Mouse (Mus musculus) CD4-positive, CD25-positive, alpha-beta regulatory T cell, adult 2 months (primary cell): ENCODE data around the gene Pold1.
A peak's percentile ranks its signal among the peaks of the same experiment; 100 is the strongest.

Experiments
- DNase-seq: peaks from one replicate; pipeline ENCODE4 v3.0.0-alpha.2; 2012; ENCODE audit warnings: low read depth, low spot score

Gene Pold1

DNA sequence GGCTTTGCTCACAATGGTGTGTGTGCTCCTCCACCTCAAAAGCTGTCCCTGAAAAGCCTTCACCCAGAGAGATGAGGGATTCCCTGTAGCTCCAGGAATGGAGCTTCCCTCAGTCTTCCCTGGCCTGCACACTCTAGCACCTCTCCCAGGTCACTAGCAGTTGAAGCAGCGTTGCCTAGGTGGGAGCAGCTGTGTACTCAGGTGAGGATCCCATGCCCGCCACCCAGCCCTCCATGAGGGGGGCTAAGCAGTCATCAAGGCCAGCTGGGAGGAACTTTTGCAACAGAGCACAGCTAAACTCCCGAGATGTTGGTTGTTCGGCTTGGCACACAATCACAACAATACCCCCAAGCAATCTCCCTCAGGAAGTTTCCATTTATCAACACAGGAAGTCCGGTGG is 34.1 kb upstream of the Pold1 start:
- DNase-seq: no peak

DNA sequence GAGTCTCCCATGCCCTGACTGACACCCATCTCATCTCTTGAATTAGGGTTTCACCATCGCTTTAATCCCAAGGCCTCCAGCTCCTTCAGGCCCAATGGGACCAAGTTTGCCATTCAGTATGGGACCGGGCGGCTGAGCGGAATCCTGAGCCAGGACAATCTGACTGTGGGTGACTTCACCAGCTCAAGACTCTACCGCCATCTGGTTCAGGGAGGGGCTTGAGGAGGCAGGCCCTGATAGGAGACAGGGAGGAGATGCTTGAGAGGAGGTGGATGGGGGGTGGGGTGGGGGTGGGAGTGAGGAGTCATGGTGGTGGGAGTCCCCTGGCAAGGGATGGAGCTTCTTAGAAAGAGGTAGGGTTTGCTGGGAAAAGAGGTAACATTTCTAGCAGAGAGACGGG is 33.0 kb upstream of the Pold1 start:
- DNase-seq: no peak

DNA sequence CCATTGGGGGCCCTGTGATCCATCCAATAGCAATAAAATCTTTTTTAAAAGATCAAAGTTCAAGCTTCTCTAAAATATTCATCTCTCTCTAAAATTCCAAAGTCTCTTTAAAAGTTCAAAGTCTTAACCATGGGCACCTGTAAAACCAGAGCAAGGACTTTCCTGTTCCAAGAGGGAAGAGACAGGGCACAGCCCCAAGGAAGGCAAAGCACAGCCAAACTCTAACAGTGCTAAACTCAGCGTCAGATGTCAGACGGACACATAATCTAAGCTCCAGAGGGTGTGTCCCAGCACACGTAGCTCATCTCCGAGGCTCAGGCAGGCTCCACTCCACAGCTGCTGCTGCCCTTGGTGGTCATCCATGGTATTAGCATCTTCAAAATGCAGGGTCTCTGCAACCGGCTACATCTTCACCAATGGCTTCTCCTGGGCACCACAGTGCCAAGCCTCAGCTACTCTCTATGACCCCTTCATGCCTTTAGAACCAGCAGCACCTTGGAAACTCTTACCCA is 27.7 kb upstream of the Pold1 start:
- no peak for DNase-seq

DNA sequence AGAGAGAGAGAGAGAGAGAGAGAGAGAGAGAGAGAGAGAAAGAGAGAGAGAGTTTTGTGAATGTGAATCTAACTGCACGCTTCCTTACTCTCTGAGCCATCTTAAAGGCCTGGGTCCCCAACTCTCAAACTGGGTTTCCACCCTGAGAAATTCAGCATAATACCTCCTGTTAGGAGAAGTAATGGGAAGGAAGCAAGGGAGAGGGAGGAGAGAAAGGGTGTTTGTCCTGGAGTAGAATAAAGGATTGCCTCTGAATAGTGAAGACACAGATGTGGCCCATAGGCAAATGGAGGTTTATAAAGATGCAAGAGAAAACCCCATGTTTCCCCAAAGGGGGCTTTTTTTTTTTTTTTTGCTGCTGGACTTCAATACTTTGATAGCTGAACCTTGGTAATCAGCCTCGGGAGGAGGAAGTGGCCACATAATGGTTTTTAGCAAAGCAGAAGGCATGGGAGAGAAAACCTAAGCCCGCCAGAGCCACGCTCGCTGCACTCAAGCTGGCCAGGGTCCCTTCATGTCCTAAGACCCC is 24.4 kb upstream of the Pold1 start:
- DNase-seq: no peak

DNA sequence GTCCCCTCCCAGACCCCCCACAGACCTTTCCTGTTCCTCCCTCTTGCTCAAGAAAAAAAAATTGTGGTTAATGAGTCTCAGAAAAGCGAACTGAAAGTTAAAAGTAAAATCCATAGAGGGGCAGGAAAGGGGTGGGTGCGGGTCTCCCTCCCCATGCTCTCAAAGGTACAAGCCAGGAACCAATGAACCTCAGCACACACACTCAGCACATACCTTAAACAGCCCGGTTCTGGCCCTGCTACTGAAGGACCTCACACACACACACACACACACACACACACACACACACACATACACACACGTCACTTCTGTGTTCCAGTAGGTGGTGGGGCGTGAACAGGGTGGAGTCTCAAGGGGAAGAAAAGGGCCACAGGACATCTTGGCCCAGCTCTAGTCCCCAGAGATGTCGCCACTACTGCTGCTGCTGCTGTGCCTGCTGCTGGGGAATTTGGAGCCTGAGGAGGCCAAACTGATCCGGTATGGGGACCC is 23.6 kb upstream of the Pold1 start, which contains the start of gene Napsa:
Gene Napsa (plus strand): TSS at position 168 of the 489 bp plus-strand sequence.
- no peak for DNase-seq

DNA sequence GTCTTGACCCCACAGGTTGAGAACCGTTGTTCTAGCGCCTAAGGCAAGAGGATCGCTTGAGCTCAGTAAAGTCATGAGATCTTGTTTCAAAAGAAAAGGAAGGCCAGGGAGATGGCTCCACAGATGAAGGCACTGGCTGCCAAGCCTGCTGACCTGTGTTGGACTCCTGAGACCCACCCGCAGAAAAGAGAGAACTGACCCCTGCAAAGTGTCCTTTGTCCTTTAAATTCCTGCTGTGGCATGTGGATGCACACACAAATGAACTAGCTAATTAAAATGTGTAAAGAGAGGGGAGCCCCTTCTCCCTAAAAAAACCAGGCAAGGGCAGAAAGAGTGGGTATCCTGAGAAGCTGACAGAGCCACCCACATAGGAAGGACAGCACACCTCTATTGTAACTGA is 23.2 kb upstream of the Pold1 start:
- no peak for DNase-seq

DNA sequence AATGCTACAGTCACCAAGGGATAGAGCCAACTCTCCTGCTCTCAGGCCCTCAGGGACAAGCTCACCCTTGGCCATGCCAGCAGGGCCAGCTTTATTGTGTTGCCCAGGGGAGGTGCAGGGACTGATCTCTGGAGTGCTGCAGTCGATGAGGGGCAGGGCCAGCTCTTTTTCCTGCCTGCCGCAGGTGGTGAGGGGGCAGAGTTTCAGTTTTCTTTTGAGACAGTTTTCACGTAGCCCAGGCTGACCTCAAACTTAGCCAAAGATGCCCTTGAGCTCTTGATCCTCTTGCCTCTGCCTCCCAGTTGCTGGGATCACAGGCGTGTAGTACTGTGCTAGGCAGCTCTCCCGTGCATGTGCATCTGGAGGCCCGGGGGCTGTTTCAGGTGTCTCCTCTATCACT is 22.3 kb upstream of the Pold1 start:
- no peak for DNase-seq

DNA sequence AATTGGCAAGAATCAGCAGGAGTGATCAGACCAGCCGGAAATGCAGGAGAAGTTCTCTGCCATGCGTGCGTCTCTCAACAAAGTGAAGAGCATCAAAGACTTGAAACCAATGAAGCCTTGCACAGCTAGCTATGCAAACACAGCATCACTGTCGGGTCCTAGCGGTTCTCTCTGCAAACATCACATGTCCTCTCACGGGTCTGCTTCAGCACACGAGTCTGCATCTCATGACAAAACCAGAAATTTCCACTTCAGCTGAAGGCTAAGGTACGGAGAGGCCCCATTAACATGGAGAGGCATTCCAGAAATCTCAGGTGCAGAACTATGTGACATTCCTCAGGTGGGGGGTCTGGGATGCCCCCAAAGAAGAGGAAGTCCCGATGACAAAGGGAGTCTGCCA is 20.2 kb upstream of the Pold1 start:
- no peak for DNase-seq

DNA sequence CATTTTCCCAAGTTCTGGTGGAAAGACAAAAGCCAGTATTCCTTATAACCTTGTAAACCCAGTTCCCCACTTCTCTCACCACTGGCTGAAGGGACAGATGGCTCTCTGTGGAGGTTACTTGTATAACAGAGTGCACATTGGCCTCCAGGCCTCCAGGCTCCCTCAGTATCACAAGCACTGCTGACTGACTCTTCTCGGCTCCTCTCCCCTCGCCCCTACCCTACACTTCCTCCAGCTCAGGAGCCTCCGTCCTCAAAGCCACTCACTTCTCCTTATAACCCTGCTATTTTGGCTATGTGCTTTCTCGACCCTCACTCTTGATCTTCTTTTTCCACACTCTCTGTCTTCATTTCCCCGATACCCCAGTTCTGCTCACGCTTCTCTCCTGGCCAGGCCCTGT is 16.8 kb upstream of the Pold1 start:
- no peak for DNase-seq

DNA sequence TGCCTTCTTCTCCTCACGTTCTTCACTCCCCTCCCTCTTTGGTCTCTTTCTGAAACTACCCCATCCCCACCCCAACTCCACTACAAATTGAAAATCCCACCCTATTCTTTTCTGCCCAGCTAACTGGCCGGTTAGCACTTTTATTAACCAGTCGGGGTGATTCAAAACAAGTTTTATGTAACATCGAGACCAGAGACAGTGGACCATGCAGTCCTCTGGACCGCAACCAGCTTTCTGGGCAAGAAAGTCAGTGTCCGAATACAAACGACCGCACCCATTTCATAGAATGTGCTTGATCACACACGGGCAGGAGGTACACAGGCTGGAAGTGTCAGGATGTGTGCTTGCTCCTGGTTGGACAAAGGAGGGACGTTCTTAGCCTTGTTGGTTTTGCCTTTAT is 15.8 kb upstream of the Pold1 start:
- DNase-seq: no peak

DNA sequence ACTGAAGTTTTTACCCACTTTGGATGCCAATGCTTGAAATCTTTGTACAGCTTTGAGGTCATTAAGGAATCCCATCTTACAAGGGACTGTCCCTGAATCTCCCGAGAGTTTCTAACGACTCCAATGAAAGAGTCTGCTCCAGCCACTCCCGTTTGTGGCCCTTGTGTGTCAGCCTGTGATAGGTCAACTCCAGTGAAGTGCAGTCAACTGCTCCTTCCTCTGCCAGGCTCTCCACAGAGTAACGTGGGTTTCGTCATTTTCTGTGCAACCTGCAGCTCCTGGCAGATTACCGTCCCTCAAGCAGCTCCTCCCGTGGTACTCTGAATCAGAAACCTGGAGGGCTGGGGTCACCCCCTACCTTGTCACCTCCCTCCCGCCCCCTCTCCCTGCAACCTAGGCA is 14.6 kb upstream of the Pold1 start:
- no peak for DNase-seq

DNA sequence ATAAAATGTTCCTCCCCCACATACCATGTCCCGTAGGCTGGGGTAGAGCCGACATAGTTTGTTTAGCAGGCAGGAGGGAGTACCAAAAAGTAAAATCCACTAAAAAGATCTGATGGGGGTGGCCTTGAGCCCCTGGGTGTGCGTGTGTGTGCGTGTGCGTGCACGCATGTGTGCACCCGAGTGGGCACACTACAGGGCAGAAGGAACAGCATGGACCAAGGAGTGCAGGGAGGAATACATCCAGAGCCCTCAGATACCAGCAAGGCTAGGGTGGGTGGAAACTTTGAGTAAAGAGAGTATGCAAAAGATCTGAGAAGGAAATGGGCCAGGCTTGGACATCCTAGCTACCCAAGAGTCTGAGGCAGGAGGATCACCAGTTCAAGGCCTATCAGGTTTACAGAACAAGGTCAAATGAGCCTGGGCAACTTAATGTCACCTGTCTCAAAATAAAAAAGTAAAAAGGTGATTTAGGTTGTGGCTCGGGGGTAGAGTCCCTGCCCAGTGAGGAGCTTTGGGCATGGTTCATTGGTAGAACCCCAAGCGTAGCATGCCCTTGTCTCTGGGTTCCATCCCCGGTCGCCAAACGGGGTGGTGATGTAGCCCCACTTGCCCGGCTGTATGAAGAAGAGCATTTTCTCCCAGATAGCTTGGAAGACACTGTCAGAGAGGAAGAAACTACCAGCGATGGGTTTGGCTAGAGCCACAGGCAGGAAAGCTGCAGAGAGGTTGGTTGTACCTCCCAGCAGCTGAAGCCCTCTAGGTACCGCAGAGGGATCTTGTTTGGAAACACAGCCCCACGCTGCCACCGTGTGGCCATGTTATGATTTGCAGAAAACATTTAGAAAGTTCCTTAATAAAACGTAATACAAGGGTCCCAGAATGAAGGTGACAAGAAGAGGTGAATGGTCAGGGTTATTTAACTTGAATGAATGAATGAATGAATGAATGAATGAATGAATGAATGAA is 12.1 kb upstream of the Pold1 start:
- peak; percentile 91 for DNase-seq

DNA sequence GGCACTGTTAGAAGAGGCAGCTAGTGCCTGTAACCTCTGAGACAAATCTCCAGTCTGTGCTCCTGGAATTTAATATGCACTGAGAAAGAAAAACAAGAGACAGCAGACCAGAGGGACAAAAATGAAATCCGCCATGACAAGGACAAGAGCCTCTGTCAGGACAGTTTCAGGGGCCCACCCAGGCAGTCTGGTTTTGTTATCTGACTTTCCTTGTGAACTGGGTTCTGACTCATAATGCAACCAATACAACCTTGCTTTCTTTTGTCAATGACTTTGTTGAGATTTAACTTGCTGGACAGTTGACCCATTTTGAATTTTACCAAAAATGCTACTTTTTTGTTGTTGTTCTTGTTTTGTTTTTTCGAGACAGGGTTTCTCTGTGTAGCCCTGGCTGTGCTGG is 9.0 kb upstream of the Pold1 start:
- DNase-seq: no peak

DNA sequence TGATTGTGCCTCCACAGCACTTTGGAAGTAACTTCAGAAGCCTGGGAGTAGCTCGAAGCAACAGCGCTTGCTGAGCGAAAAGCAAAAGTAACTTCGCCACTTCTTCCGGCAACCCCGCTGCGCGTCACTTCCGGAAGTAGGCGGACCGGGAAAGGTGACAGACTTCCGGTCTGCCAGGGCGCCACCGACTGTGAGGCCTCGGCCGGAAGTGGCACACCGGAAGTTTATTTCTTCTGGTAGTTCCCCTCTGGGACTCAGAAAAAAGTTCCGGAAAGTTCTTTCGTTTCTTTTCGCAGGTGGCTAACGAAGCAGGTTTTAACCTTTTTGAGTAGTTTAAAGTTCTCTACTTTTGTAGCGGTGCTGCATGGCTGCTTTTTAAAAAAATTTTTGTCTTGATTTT is 5.2 kb upstream of the Pold1 start, which contains the start of gene Nr1h2:
Gene Nr1h2 (minus strand): TSS at position 126 of the 400 bp plus-strand sequence.
- DNase-seq: peak; percentile 98

DNA sequence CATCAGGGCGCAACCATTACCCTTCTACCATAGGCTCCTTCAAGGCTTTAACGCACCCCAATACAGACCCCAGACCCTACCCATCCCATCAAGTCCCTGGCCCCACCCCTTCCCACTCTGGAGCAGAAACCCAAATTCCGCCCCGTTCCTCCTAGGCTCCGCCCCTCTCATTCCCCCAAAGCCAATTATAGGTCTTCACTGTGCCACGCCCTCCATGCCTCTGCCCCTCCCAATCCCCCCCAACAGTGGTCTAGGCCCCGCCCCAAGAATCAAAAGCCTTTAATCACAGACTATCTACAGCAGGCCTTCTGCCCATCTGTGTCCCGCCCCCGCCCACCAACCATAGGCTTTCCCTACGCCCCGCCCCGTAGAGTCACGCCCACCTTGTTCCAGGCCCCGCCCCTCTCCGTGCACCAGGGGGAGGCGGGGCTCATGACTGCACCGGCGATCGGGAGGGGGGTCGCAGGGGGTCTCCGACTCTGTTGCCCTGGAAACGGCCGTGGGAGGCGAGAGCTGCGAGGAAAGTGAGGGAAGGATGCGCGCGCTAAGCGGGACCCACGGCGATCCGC is 4.6 kb upstream of the Pold1 start:
- peak; percentile 88 for DNase-seq

DNA sequence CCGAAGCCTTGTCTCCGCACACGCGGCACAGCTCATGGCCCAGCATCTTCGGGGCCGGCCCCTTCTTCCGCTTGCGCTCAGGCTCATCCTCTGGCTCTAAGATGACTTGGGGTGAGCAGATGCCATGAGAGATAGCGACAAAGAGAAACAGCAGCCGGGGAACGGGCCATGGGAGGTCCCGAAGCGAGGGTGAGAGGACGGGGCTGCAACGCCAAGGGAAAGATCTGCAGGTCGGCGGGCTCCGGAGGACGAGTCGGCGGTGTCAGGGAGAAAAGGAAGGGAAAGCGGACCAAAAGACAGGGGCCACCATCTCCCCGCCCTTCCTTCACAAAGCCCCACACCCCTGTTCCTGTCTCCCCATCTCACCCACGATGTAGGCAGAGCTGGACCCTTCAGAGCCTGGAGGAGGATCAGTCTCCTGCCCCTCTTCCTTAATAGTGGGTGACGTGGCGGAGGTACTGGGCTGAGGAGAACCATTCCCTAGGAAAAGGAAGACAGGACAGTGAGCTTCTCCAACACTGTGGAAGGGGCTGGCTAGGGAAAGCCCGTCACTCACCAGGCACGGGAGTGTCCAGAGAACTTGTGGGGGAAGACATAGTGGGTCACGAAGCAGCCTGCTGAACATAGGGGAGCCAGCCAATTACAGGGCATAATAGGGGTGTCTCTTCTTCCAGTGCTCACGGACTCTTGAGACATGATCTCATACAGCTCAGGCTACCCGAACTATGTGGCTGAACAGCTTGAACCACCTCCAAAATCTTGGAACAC is 3.7 kb upstream of the Pold1 start:
- no peak for DNase-seq

DNA sequence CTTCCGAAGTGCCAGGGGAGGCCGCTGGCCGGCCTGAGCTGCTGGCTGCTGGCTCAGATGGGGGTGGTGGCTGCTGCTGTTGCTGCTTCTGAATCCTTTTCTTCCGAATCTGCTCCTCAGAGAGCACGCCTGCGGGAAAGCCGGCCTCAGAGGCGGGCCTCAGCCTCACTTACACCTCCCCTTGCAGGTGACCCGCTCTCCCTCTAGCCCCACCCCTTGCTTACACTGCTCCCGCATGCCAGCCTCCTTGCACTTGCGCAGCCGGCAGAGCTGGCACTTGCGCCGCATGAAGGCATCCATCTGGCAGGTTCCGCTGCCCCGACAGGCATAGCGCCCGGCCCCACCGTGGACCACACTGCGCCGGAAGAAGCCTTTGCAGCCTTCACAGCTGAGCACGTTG is 3.1 kb upstream of the Pold1 start:
- no peak for DNase-seq

DNA sequence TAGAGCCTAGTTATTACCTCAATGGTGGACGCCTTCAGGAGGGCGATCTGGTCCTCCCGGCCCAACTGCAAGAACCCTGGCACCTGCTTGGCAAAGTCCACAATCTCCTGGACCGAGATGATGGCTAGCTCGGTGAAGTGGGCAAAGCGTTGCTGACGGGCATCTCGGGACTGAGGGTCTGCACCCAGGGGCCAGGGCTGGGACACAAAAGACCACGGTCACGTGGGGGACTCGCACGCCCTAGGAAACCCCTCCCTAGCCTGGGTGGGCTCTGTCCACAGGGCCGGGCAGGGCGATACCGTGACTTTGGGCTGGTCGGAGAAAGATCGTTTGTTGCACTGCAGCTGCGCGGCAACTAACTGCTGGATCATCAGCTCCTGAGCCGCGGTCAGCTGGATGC is 2.7 kb upstream of the Pold1 start:
- no peak for DNase-seq

DNA sequence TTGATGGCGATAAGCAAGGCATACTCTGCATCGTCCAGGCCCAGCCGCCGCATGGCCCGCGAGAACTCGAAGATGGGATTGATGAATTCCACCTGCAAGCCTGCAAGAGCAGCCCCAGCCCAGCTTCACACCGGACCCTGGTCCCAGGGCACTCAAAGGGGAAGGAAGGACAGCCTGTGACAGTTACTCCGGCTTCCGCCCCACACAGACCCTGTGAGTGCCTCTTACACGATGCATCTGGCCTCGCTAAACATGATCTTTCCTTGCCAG is 1.7 kb upstream of the Pold1 start:
- DNase-seq: no peak

DNA sequence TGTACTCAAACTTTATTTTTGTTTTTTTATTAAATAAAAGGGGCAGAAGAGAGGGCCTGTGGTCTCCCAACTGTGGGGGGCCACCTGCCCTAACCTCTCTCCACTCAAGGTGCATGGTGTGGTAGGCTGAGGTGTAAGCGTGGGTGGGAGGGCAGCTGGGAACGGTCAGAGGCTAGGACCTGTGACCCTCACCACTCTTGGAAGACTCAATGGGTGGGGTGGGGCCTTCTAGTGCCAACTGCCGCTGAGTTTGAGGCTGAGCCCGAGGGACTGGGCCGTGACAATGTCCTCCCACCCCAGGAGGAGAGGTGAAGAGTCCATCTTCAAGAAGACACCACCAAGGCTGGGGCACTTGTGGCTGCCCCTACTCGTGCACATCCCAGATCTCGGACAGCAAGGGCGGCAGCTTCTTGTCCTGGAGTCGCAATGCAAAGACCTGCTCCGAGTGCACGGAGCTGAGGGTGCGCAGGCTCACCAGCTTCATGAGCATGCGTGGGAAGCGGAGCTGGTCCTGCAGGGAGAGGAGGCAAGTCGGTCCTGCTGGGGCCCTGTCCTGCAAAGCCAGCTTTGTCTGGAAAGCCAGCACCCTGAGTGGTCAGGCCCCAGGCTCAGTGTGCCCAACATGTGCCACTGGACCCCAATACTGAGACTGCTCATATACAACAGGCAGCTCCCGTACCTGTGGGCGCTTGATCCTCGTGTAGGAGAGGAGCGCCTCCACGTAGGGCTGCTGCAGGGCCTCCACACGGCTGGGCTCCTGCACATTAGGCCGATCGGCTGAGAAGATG is 1.2 kb upstream of the Pold1 start:
- no peak for DNase-seq

DNA sequence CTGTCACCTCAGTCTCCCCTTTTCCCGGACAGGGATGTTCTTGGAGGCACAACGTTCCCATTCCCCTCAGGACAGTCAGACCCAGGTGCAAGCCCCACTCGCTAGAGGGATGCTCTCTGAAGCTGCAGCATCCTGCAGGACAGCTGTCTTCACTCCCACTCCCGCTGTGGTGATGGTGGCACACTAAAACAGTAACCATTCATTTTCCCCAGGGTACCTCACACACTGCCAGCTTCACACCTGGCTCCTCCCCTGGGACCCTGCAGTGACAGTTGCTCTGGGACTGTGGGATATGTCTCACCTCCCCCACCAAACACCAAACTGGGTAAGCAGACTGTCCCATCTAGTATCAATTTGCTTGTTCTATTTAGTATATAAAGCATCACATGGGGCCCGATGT is 924 bp downstream of the Pold1 start:
- no peak for DNase-seq
